Mouse (Mus musculus): Measurements from ENCODE around the gene Sdk1.

GRCm38 (mm10) chr5:142111989-142112388 is 870.7 kb downstream of the Sdk1 start:
- TF ChIP-seq POLR2A (IDR thresholded peaks at IDR 0.05; ENCODE audit: borderline replicate concordance, low read depth, low read length) (no peak), CTCF (IDR thresholded peaks at IDR 0.05; ENCODE audit: low read depth, low read length) (no peak)

All from bone marrow macrophage, adult 2 months (primary cell).